Mouse (Mus musculus): ENCODE results near the gene Dgkq. TPM values are rescaled to one million over a fixed set of nuclear protein-coding genes. Genes with fewer than 3 reads are reported as not detected.
"Not testable (repeated sequence)": the region's sequence is repeated elsewhere in the genome, so short reads cannot be mapped to it uniquely, and the experiment has no call there.

The Dgkq gene
- polyA plus RNA-seq, 1 experiment from 2014 or later = 5.8 TPM

- peaks cover 13% of the 10 kb centered on the region; the same call in 1 of the 2 replicates for H3K79me2 ChIP-seq (ENCODE audit: inconsistent target)
- peaks cover 71% of the 10 kb centered on the region for H3K36me3 ChIP-seq (ENCODE audit: inconsistent target)
- H3K4me3 ChIP-seq (ENCODE audit: inconsistent target) = no peak overlapping the region
These were observed 15.0 kb downstream of the Dgkq start for GRCm38 (mm10) chr5:108654444-108654990.

DNA sequence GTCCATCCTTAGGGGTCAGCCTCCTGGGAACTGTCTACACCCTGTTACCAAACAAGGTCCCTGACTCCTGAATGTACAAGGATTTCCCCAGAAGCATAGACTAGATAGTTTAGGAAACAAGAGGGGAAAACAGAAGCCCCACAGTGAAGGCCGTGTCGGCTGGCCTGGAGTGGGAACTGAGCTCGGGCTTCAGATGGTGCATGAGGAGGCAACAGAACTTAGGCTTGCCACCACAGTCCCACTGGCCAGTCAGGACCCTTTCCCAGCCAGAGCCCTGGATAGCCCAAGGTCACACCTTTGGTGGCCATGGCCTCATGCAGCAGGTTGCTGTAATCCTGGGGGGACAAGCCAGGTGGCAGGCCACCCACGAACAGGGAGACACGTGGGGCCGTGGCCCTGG is 16.1 kb downstream of the Dgkq start:
- H3K27ac ChIP-seq = no peak overlapping the region
- H3K36me3 ChIP-seq (ENCODE audit: inconsistent target) = peaks cover 83% of the 10 kb centered on the region
- WGBS (ENCODE audit: missing documents) = 93% methylated on average over 6 of the region's 6 CpGs

More at GRCm38 (mm10) chr5:108654444-108654990, 15.0 kb downstream of the Dgkq start:
- no peak overlapping the region for H3K27ac ChIP-seq
- WGBS (ENCODE audit: missing documents) = 99% methylated on average over 8 of the region's 10 CpGs

DNA sequence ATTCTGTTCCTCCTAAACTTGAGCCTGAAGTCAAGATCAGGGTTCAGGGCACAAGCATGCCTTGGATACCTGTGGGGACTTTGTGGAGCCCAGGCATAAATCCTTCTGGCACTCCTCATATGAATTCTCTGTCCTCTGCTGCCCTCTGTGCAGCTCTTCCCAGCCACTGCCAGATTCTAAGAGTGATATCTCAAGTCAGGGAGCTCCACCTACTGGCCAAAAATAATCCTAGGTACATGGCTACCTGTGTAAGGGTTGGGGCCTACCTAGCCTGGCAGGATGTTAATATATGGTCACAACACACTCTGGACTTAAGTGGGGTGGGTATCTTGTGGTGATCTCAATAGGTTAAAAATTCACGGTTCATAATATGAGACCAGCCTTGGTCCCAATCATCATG is 17.6 kb downstream of the Dgkq start:
- H3K4me3 ChIP-seq (ENCODE audit: inconsistent target) = no peak overlapping the region
- whole genome bisulfite sequencing (ENCODE audit: missing documents) = 75% methylated on average over 1 of the region's 1 CpGs
- H3K36me3 ChIP-seq (ENCODE audit: inconsistent target) = peaks cover 86% of the 10 kb centered on the region
- H3K79me2 ChIP-seq (ENCODE audit: inconsistent target) = no peaks in the 10 kb centered on the region
- no peak overlapping the region for H3K27ac ChIP-seq

More for the DNA sequence above, 16.1 kb downstream of the Dgkq start:
- H3K79me2 ChIP-seq (ENCODE audit: inconsistent target) = peaks cover 2% of the 10 kb centered on the region; the same call in 1 of the 2 replicates
- no peak overlapping the region for H3K4me3 ChIP-seq (ENCODE audit: inconsistent target)

DNA sequence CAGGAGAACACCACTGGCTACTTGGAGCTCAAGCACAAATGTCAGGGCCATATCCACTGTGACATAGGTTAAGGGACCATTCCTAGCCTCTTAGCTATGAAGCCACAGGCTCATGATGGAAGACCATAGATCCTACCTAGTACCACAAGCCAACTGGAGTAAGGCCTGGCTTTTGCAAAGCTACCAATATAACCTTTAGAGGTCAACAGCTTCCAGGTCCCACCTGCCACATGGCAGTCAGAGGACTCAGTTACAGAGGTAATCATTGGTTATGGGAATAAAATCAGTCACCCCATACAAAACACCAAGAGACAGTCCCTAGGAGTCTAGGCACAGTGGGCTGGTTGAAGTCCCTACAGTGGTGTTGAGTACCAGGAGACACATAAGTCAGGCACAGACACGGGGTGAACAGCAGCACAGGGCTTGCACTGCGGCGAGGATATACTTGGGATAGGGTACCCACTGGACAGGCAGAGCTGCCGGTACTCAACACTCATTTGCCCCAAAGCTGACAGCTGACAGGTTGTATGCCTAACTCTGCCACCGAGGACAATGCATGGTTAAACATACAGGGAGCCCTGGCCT is 18.2 kb downstream of the Dgkq start:
- 86% methylated on average over 5 of the region's 5 CpGs for WGBS (ENCODE audit: missing documents)

GRCm38 (mm10) chr5:108650341-108650740 is 19.1 kb downstream of the Dgkq start:
- WGBS (ENCODE audit: missing documents) = 94% methylated on average over 7 of the region's 7 CpGs
- Histone ChIP-seq H3K79me2 (ENCODE audit: inconsistent target) (no peaks in the 10 kb centered on the region), H3K27ac (no peak overlapping the region), H3K36me3 (ENCODE audit: inconsistent target) (peaks cover 85% of the 10 kb centered on the region), H3K4me3 (ENCODE audit: inconsistent target) (no peak overlapping the region)

More for the DNA sequence above, 18.2 kb downstream of the Dgkq start:
- no peak overlapping the region for H3K4me3 ChIP-seq (ENCODE audit: inconsistent target)
- H3K79me2 ChIP-seq (ENCODE audit: inconsistent target) = no peaks in the 10 kb centered on the region
- no peak overlapping the region for H3K27ac ChIP-seq
- peaks cover 86% of the 10 kb centered on the region for H3K36me3 ChIP-seq (ENCODE audit: inconsistent target)

GRCm38 (mm10) chr5:108648937-108649576 is 20.4 kb downstream of the Dgkq start:
- Histone ChIP-seq H3K79me2 (ENCODE audit: inconsistent target) (no peaks in the 10 kb centered on the region), H3K27ac (no peak overlapping the region), H3K4me3 (ENCODE audit: inconsistent target) (no peak overlapping the region), H3K36me3 (ENCODE audit: inconsistent target) (peaks cover 85% of the 10 kb centered on the region)
- 91% methylated on average over 11 of the region's 11 CpGs for WGBS (ENCODE audit: missing documents)

- Histone ChIP-seq H3K4me3 (ENCODE audit: inconsistent target) (no peak overlapping the region), H3K27ac (no peak overlapping the region), H3K36me3 (ENCODE audit: inconsistent target) (peaks cover 85% of the 10 kb centered on the region), H3K79me2 (ENCODE audit: inconsistent target) (no peaks in the 10 kb centered on the region)
- 100% methylated on average over 2 of the region's 2 CpGs for WGBS (ENCODE audit: missing documents)
These were observed 21.5 kb downstream of the Dgkq start for GRCm38 (mm10) chr5:108647820-108648465.

GRCm38 (mm10) chr5:108647311-108647710 is 22.2 kb downstream of the Dgkq start:
- WGBS (ENCODE audit: missing documents) = 81% methylated on average over 2 of the region's 2 CpGs
- H3K4me3 ChIP-seq (ENCODE audit: inconsistent target) = no peak overlapping the region
- peaks cover 85% of the 10 kb centered on the region for H3K36me3 ChIP-seq (ENCODE audit: inconsistent target)
- no peak overlapping the region for H3K27ac ChIP-seq
- H3K79me2 ChIP-seq (ENCODE audit: inconsistent target) = no peaks in the 10 kb centered on the region

GRCm38 (mm10) chr5:108646343-108646660 is 23.2 kb downstream of the Dgkq start:
- Histone ChIP-seq H3K4me3 (ENCODE audit: inconsistent target) (no peak overlapping the region), H3K36me3 (ENCODE audit: inconsistent target) (peaks cover 89% of the 10 kb centered on the region), H3K27ac (no peak overlapping the region), H3K79me2 (ENCODE audit: inconsistent target) (no peaks in the 10 kb centered on the region)
- 88% methylated on average over 3 of the region's 3 CpGs for WGBS (ENCODE audit: missing documents)

DNA sequence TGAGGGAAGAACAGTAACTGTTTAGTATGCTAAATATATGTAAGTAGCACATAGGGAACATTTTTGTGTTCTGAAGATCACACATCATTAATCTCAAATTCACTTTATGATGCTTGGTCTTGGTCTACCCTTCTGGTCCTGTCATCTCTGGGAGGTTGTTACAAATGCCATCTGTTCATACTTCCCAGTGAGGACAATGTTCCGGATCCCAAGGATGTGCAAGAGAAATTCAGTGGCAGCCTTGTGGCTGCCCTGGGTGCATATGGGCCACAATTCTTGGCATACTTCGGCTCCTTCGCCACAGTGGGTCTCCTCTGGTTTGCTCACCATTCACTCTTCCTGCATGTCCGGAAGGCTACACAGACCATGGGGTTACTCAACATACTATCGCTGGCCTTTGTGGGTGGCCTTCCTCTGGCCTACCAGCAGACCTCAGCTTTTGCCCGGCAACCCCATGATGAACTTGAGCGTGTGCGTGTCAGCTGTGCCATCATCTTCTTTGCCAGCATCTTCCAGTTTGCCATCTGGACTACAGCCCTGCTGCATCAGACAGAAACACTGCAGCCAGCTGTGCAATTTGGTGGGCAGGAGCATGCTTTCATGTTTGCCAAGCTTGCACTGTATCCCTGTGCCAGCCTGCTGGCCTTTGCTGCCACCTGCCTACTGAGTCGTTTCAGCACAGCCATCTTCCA is 23.7 kb downstream of the Dgkq start:
- Histone ChIP-seq H3K27ac (no peak overlapping the region), H3K36me3 (ENCODE audit: inconsistent target) (peaks cover 89% of the 10 kb centered on the region), H3K4me3 (ENCODE audit: inconsistent target) (no peak overlapping the region), H3K79me2 (ENCODE audit: inconsistent target) (no peaks in the 10 kb centered on the region)
- 88% methylated on average over 9 of the region's 9 CpGs for whole genome bisulfite sequencing (ENCODE audit: missing documents)

DNA sequence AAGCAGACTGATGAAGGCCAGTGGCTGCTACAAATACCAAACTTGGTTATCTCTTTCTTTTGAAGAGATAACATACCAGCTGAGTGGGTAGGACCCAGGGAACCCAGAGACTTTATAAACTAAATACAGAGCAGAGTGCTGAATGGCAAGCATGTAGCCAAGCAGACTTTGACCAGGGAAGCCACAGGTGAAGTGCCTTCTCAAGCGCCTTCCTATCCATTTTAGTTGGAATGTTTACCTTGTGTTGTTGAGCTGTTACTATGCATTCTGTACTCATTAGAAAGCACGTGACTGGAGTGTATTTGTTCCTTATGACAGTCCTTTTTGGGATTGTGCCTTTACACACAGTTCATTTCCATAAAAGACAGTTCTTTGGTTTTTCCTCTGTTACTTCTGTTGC is 25.8 kb downstream of the Dgkq start:
- 100% methylated on average over 2 of the region's 2 CpGs for WGBS (ENCODE audit: missing documents)

GRCm38 (mm10) chr5:108636172-108636571 is 33.3 kb downstream of the Dgkq start:
- no peak overlapping the region for H3K27ac ChIP-seq
- H3K36me3 ChIP-seq (ENCODE audit: inconsistent target) = no peaks in the 10 kb centered on the region
- no peak overlapping the region for H3K4me3 ChIP-seq (ENCODE audit: inconsistent target)
- 8% methylated on average over 4 of the region's 4 CpGs for WGBS (ENCODE audit: missing documents)
- H3K79me2 ChIP-seq (ENCODE audit: inconsistent target) = no peaks in the 10 kb centered on the region; the same call in 1 of the 2 replicates

More for the DNA sequence above, 25.8 kb downstream of the Dgkq start:
- H3K27ac ChIP-seq = no peak overlapping the region
- peaks cover 68% of the 10 kb centered on the region for H3K36me3 ChIP-seq (ENCODE audit: inconsistent target)
- H3K4me3 ChIP-seq (ENCODE audit: inconsistent target) = no peak overlapping the region
- H3K79me2 ChIP-seq (ENCODE audit: inconsistent target) = no peaks in the 10 kb centered on the region

GRCm38 (mm10) chr5:108634088-108634487 is 35.4 kb downstream of the Dgkq start:
- H3K79me2 ChIP-seq (ENCODE audit: inconsistent target) = peaks cover 13% of the 10 kb centered on the region
- not testable (repeated sequence) for H3K27ac ChIP-seq; H3K36me3 ChIP-seq (ENCODE audit: inconsistent target); H3K4me3 ChIP-seq (ENCODE audit: inconsistent target)
- WGBS (ENCODE audit: missing documents) = 93% methylated on average over 2 of the region's 3 CpGs

- WGBS (ENCODE audit: missing documents) = 100% methylated on average over 1 of the region's 4 CpGs
- Histone ChIP-seq H3K79me2 (ENCODE audit: inconsistent target) (peaks cover 17% of the 10 kb centered on the region), H3K27ac (no peak overlapping the region), H3K4me3 (ENCODE audit: inconsistent target) (no peak overlapping the region), H3K36me3 (ENCODE audit: inconsistent target) (no peaks in the 10 kb centered on the region)
These were observed 35.8 kb downstream of the Dgkq start for GRCm38 (mm10) chr5:108633676-108634075.

All from macrophage (primary cell).